Mouse (Mus musculus) ZHBTc4 (cell line): ENCODE results near the gene Fam131a.

Experiments used
- DNase-seq: peaks from one replicate; pipeline ENCODE4 v3.0.0-alpha.2; 2011; ENCODE audit warnings: low read depth, low spot score

The Fam131a gene

GRCm38 (mm10) chr16:20715976-20716840 lies 23.2 kb downstream of the Fam131a start:
- DNase-seq = peak; percentile 92

DNA sequence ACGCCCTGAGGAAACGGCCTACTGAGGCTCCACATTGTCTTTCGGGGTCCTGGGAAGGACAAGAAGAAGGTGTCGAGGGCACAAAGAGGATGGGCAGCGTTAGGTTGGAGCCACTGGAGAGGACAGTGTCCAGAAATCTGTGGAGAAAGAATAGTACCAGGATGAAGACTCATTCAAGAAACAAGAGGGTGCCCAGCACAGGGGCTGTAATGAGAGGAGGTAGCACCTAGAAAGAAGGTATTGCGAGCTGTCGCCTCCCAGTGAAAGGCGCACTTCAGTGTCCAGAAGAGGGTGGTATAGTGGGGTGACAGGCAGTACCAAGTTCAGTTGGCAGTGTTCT lies 23.8 kb downstream of the Fam131a start:
- no peak for DNase-seq

GRCm38 (mm10) chr16:20717181-20717977 lies 24.3 kb downstream of the Fam131a start, which contains the start of the genes Polr2h and Clcn2:
Gene Polr2h (plus strand): TSS chr16:20717665.
Gene Clcn2 (minus strand): TSS chr16:20717746.
- peak; percentile 99 for DNase-seq

DNA sequence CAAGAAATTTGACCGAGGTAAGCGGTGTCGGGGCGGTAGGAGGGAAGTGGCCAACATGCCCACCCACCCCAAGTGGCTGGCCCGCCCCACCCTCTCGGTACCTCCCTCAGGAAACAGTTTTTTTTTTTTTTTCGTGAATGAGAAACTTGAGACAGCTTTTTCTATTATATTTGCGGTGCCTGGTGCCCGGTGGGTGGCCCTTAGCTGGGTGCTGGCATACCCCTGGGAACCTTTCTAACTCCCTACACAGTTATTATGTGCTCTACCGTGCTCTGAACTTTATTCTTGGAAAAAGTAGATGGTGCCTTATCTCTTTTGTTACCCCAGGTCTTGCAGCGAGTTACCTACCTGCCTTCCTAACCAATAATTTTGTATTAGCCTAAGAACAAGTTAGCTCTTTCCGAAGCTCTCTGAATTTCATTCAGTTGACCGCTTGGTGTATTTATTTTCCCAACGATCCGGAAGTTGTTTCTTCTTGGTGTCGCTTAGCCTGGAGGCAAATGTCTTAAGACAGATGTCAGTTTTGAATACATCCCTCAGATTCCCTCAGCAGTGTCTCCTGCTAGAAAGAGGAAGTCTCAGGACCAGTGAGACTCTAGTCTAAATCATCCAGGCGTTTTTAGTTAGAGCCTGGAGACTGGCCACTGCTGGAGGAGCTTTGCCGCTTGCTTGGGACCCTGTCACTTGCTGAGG lies 25.1 kb downstream of the Fam131a start:
- DNase-seq = no peak

DNA sequence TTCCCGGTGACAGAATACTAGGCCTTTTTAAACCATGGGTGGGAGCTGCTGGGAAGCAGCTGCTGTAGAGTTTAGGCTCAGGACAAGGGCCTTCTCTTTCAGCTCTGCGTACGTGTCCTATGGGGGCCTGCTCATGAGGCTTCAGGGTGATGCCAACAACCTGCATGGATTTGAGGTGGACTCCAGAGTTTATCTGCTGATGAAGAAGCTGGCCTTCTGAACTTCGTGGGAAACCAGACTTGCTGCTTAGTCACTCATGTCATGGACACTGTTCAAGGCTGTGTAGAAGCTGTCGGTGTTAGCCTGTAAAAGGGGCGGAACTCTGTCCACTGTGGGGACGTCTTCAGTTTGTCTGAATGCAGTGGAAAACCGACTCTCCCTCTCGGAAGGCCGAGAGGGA lies 28.8 kb downstream of the Fam131a start:
- no peak for DNase-seq

GRCm38 (mm10) chr16:20722736-20723135 lies 29.7 kb downstream of the Fam131a start:
- no peak for DNase-seq

GRCm38 (mm10) chr16:20723247-20723646 lies 30.2 kb downstream of the Fam131a start:
- no peak for DNase-seq

DNA sequence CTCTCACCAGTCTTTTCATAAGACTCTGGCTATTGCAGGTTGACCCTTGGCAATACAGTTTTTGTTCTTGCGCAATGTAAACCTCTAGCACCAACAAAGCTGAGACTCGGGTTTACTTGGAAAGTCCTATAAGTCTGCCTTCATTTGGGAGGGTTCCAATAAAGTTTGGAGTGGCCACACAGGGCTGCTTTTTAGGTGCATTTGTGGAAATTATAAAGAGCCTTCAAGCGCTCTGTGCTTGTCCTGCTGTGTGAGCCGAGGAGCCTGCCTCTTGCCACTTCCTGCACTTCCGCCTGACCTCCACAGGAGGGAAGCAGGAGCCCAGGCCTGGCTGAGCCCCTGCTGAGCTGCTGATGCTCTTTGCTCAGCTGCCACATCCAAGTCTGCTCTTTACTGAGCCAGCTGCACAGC lies 31.3 kb downstream of the Fam131a start:
- peak; percentile 92 for DNase-seq

DNA sequence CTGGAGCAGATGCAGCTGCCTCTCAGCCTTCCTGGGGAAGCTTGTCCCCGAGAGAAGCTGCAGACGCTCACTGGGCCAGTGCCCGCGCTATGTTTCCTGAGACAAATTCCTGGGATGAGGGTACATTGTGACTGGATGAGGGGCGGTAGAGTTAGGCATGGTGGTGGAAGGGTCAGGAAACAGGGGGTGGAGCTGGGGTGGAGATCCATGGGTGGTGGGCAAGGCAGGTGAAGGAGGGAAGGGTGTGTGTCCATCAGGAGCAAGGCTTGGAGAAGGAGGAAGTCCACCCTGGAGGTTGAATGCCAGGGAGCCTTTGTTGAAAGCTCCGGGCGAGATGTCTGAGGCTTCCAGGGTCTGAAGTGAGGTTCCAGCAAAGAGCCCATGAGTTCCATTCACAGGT lies 32.3 kb downstream of the Fam131a start:
- DNase-seq = no peak

DNA sequence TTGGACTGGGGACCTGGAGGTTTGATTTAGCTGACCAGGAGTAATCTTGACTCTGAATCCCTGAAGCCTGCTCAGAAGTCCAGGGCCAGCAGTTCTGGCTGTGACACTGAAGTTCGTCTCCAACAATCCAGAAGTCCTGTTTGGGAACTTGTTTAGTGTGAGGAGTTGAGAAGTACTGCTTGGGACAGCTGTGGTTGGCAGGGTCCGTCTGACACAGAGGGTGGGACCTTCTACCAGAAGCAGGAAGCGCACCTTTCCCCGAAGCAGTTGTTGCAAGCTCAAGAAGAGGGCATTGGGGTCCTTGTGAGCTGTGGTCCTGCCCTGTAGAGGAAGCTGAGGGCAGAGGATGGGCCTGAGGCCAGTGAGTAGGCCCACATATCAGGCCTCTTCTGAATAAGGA lies 32.7 kb downstream of the Fam131a start:
- DNase-seq = no peak

DNA sequence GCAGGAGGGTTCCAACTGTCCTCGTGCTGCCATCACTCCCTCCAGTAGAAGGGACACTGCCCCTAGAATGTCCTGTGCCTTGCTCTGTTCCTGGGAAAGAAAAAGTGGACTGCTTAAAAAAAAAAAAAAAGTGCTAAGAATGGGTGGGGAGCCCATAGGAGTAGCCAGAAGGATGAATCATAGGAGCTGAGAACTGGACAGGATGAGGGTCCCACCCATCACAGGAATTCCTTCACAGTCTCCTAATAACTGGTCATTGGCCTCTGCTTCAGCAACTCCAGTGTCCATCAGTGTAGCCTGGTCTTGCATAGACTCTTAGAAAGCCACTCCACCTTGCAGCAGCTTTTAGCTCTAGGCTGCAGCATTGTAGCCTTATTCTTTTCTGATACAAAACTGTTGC lies 33.3 kb downstream of the Fam131a start:
- DNase-seq = no peak

GRCm38 (mm10) chr16:20730293-20730711 lies 37.3 kb downstream of the Fam131a start:
- DNase-seq = peak; percentile 49

DNA sequence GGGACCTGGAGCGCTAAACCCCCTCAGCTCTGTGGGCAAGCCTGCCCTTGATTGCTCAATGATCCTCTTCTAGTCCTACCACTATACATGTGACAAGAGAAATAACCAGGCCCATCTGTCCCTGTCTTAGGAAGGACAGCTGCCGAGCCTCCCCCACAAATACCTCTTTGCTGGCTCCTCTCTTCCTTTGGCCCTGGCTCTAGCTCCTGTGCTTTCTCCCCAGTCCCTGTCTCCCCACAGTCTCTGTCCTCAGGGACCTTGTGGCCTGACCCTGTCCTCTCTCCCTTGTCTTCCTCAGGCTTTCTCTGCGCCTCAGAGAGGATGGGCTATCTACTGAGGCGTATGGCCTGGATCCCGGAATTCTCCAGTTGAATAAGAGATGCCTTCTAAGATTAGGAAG lies 38.6 kb downstream of the Fam131a start:
- DNase-seq = no peak

DNA sequence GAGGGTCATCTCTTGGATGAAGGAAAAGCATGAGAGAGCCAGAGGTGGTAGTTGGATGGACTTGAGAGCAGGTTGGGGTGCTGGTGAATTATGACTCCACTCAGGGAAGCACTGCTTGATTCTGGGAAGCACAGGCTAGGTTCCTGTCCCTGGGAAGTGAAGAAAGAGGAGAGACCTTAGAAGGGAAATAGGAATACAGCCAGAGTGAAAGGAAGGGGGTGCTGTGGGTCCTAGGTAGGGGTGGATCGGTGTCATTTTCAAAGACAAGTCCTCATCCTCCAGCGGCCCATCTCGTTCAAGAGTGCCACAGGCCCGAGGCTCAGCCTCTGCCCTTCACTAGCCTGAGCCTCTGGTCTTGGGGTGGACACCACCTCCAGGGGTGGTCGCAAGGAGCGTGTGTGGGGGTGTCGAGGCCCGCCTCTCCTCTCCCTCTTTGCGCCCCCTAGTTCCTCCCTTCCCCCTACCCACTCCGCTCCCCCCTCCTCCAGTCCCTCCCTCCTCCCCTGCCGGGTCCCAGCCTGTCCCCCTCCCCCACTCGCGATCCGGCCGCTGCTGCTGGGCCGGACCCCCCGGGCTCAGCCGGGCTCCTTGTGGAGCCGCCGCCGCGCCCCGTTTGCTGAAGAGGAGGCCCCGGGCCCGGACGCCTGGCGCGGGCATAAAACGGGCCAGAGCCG lies 39.3 kb downstream of the Fam131a start:
- peak; percentile 37 for DNase-seq

GRCm38 (mm10) chr16:20732925-20733730 lies 40.1 kb downstream of the Fam131a start, which contains the start of gene Chrd:
Gene Chrd (plus strand): TSS chr16:20733127.
- peak; percentile 63 for DNase-seq

GRCm38 (mm10) chr16:20733731-20734730 lies 41.0 kb downstream of the Fam131a start, which contains the start of gene Thpo:
Gene Thpo (minus strand): TSS chr16:20734511.
- peak; percentile 53 for DNase-seq

DNA sequence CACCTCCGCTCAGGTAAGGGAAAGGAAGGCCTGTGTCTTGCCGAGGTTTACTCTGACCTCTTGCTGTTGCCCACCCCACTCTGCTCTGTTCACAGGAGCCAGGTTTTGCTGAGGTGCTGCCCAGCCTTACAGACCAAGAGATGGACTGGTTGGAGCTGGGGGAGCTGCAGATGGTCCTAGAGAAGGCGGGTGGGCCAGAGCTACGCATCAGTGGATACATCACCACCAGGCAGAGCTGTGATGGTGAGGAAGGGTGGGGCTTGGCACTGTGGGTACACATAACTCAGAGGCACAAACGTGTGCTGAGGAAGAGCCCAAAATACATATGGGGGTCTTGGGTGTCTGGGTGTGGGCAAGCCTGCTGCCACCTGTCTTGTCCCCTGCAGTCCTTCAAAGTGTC lies 42.6 kb downstream of the Fam131a start:
- no peak for DNase-seq

DNA sequence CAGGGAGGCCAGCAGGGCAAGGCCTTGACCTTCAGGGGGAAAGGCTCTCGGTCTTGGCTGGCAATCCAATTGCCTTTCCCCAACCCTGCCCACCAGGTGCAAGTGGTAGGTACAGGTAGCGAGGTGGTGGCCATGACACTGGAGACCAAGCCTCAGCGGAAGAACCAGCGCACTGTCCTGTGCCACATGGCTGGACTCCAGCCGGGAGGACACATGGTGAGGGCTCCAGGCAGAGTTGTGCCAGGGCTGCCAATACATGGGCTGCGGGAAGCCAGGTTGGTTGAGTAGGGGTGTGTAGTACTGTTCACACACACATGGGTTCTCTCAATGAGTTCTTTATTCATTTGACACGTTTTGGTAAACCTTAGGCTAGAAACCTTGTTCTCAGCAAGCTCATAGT lies 43.1 kb downstream of the Fam131a start:
- DNase-seq = no peak

- DNase-seq = no peak
These were observed 43.8 kb downstream of the Fam131a start for GRCm38 (mm10) chr16:20736823-20737222.
